Mouse (Mus musculus) cerebellum, postnatal 14 days (tissue): ENCODE data around the gene Iqgap3.

Source experiments
- DNase-seq, 2 experiments: peaks; one replicate each; pipeline ENCODE4 v3.0.0; 2021; ENCODE audit warnings: mixed read lengths in 2 of 2

The Iqgap3 gene

GRCm38 (mm10) chr3:88097666-88098065 is 15.9 kb downstream of the Iqgap3 start:
- DNase-seq, result no peak

DNA sequence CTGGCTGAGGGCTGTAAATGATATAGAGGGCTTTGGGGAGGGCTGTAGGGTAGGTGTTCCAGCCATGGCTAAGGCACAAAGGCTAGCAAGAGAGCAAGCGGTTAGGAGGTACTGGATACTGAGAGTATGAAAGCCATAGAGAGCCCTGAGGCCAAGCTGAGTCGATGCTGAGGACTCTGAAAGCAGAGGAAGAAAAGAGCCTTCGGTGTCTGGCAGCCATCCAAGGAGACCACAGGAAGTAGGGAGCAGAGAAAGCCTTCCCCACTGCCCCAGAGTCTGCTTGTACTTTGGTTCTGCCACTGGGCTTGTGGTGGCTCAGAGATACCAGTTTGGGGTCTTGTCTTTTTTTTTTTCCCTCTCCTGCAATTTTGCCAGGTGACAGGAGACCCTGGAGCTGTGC is 18.5 kb downstream of the Iqgap3 start:
- peak in 1 of 2 experiments; percentile 56 for DNase-seq

- no peak for DNase-seq
These were observed 20.0 kb downstream of the Iqgap3 start for GRCm38 (mm10) chr3:88101736-88102135.

DNA sequence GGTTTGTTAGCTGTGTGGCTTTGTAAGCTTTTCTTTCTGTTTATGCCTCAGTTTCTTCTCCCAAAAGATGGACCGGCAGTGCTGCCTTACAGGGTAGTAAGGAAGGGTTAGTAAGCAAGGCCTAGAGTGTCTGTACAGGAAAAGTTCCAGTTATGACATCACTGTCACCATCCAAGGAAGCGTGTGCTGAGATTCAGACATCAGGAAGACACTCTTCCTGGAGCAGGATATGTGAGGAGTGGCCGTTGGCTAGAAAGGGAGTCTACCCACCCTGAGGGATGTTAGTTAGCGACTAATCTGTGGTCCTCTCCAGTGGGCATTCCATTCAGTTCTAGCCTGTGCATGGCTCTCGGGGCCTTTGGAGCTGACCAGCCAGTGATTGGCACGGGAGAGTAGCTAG is 20.4 kb downstream of the Iqgap3 start:
- DNase-seq, result no peak

- no peak for DNase-seq
These were observed 20.8 kb downstream of the Iqgap3 start for GRCm38 (mm10) chr3:88102611-88103010.

GRCm38 (mm10) chr3:88106126-88106525 is 24.4 kb downstream of the Iqgap3 start:
- no peak for DNase-seq

DNA sequence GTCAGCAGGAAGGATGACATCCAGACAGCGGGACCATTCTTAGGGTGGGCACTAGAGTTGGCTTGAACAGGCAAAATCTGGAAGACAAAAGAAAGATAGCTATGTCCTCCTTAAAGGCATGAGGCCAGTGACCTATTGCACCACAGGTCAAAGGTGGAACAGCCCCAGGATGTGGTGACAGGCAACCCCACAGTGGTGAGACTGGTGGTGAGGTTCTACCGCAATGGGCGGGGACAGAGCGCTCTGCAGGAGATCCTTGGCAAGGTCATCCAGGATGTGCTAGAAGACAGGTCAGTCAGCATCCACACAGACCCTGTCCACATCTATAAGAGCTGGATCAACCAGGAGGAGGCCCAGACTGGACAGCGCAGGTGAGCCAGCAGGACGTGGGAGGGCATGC is 27.4 kb downstream of the Iqgap3 start:
- DNase-seq, result no peak

- no peak for DNase-seq
These were observed 32.6 kb downstream of the Iqgap3 start for GRCm38 (mm10) chr3:88114396-88114795.

- DNase-seq, result no peak
These were observed 38.4 kb downstream of the Iqgap3 start for GRCm38 (mm10) chr3:88120117-88120651.

GRCm38 (mm10) chr3:88121164-88122131 is 39.7 kb downstream of the Iqgap3 start:
- DNase-seq, result no peak

DNA sequence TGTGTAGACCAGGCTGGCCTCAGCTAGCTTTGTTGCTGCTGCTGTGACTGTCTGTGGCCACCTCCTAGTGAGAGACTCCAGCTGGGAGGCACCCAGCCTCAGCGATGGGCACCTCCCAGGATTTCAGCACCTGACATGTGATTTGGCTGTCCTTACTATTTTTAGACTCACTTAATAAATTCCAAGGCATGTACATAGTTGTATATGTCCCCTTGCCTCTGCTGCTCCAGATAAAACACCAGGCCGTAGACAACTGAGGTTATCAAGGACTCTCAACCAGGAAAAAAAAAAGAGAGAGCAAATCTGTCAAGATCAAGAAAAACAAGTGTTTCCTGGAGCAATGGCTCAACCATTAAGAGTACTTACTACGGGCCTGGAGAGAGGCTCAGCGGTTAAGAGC is 43.4 kb downstream of the Iqgap3 start:
- no peak for DNase-seq

GRCm38 (mm10) chr3:88126181-88126580 is 44.4 kb downstream of the Iqgap3 start:
- DNase-seq, result no peak

GRCm38 (mm10) chr3:88127636-88128035 is 45.9 kb downstream of the Iqgap3 start:
- DNase-seq, result no peak

GRCm38 (mm10) chr3:88128056-88128455 is 46.3 kb downstream of the Iqgap3 start:
- no peak for DNase-seq

GRCm38 (mm10) chr3:88129006-88129405 is 47.2 kb downstream of the Iqgap3 start:
- DNase-seq, result no peak

DNA sequence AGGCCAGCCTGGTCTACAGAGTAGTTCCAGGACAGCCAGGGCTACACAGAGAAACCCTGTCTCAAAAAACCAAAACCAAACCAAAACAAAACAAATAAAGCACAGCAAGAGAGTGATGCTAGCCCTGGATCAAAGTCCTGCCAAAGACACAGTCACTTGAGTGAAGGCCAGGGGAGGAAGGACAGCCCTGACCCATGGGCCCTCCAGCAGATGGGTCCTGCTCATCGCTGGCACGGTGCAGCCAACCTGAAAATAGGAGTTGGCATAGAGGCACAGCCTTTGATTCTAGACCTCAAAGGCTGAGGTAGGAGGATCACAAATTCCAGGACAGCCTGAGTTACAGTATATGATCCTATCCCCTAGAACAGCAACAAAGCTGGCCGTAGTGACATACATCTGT is 49.3 kb downstream of the Iqgap3 start:
- DNase-seq, result peak; percentile 66 to 72

DNA sequence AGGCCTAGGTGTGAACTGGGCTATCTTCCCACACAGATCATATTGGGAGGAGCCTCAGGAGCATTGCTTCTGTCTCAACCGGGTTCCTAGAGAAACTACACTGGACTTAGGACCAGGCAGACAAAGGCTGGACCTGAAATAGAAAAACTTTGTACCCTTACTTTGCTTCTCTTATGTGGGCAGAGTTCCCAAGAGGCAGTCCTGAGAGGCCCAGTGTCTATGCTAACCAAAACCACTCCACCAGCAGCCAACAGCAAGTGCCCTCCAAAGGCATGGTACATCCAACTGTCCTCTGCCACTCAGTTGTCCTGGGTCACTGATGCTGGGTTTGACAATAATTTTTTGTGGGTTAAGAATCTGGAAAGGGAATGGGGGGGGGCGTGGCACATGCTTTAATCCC is 50.7 kb downstream of the Iqgap3 start:
- DNase-seq, result no peak

DNA sequence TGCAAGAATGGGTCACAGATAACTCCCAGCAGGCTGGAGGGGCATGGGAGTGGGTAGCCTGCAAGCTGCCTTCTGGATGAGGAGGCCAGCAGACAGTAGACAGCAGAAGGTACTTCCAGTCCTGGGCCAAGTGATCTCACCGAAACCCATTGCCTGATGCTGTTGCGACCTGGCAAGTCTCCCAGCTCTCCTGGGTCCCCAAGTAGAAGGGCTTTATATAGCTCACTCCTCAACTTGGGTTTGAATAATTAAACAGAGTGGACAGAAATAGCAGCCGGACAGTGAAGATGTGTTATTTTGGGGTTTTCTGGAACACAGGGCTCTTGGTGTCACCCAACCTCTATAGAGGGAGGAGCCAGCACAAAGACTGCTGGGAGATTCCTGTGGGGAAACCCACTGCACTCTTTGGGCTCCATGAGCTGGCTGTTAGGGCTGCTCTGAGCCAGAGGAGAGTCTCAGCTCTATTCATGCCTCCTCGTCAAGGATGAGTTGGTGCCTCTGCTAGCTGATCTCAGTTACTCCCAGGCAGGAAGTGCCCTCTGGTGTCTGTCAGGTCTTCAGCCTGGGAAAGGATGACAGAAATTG is 51.5 kb downstream of the Iqgap3 start:
- peak; percentile 90 to 95 for DNase-seq

DNA sequence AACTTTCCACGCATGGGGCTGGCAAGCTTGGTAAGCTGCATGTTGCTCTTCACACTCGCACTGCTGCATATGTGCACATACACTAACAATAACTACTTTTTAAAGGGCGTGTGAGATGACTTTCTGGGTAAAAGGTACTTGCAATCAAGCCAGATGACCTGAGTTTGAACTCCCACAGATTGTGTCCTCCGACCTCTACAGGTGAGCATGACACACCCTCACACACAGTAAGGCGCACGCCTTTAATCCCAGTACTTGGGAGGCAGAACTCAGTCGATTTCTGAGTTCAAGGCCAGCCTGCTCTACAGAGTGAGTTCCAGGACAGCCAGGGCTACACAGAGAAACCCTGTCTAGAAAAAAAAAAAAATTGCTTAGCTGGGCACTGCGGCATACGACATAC is 54.6 kb downstream of the Iqgap3 start:
- DNase-seq, result no peak

- no peak for DNase-seq
These were observed 55.2 kb downstream of the Iqgap3 start for GRCm38 (mm10) chr3:88136945-88137494.

DNA sequence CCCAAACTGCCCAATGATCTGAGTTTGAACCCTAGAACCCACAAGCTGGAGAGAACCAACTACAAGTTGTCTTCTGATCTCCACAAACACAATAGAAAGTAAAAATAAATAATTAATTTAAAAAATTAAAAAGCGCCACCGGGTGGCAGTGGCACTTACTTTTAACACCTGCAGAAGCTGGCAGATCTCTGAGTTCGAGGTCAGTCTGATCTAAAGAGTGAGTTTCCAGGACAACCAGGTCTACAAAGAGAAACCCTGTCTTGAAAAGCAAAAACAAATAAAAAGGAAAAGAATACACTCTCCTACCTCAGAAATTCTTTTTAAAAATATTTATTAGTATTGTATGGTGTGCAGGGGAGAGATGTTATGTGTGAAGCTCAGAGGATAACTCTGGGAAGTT is 56.0 kb downstream of the Iqgap3 start:
- peak in 1 of 2 experiments; percentile 23 for DNase-seq

- peak; percentile 93 to 97 for DNase-seq
These were observed 56.8 kb downstream of the Iqgap3 start for GRCm38 (mm10) chr3:88138336-88139242.
